Mouse (Mus musculus) cerebellum, postnatal 25 days (tissue): ENCODE results near the gene Pax5.

ENCODE experiments used
- DNase-seq, 2 experiments: peaks; one replicate each; pipeline ENCODE4 v3.0.0; 2021; ENCODE audit warnings: mixed read lengths in 2 of 2

The Pax5 gene

GRCm38 (mm10) chr4:44582687-44583086 is 127.6 kb downstream of the Pax5 start:
- no peak for DNase-seq

GRCm38 (mm10) chr4:44578591-44578990 is 131.7 kb downstream of the Pax5 start:
- DNase-seq: no peak

GRCm38 (mm10) chr4:44577293-44577692 is 133.0 kb downstream of the Pax5 start:
- peak; percentile 83 to 92 for DNase-seq

GRCm38 (mm10) chr4:44576786-44577185 is 133.5 kb downstream of the Pax5 start:
- DNase-seq: no peak

- DNase-seq: no peak
These were observed 137.3 kb downstream of the Pax5 start for GRCm38 (mm10) chr4:44573017-44573416.

- DNase-seq: no peak
These were observed 137.9 kb downstream of the Pax5 start for GRCm38 (mm10) chr4:44572373-44572772.

- no peak for DNase-seq
These were observed 141.1 kb downstream of the Pax5 start for GRCm38 (mm10) chr4:44569138-44569537.

GRCm38 (mm10) chr4:44568666-44569065 is 141.6 kb downstream of the Pax5 start:
- DNase-seq: peak; percentile 82 to 91

- DNase-seq: no peak
These were observed 143.9 kb downstream of the Pax5 start for GRCm38 (mm10) chr4:44566401-44566800.

GRCm38 (mm10) chr4:44565126-44566082 is 144.9 kb downstream of the Pax5 start:
- no peak for DNase-seq

- peak; percentile 84 to 90 for DNase-seq
These were observed 145.7 kb downstream of the Pax5 start for GRCm38 (mm10) chr4:44564602-44565001.

GRCm38 (mm10) chr4:44560956-44561355 is 149.3 kb downstream of the Pax5 start:
- no peak for DNase-seq

GRCm38 (mm10) chr4:44558564-44558955 is 151.7 kb downstream of the Pax5 start:
- DNase-seq: no peak

- peak; percentile 64 to 83 for DNase-seq
These were observed 152.3 kb downstream of the Pax5 start for GRCm38 (mm10) chr4:44557815-44558563.

- peak; percentile 45 to 63 for DNase-seq
These were observed 153.6 kb downstream of the Pax5 start for GRCm38 (mm10) chr4:44556586-44557281.

- DNase-seq: no peak
These were observed 154.7 kb downstream of the Pax5 start for GRCm38 (mm10) chr4:44555576-44555975.

- DNase-seq: no peak
These were observed 158.8 kb downstream of the Pax5 start for GRCm38 (mm10) chr4:44551470-44551869.

- no peak for DNase-seq
These were observed 161.3 kb downstream of the Pax5 start for GRCm38 (mm10) chr4:44549029-44549428.

- no peak for DNase-seq
These were observed 164.6 kb downstream of the Pax5 start for GRCm38 (mm10) chr4:44545669-44546068.

GRCm38 (mm10) chr4:44544495-44544894 is 165.8 kb downstream of the Pax5 start:
- DNase-seq: no peak

- DNase-seq: no peak
These were observed 166.4 kb downstream of the Pax5 start for GRCm38 (mm10) chr4:44543880-44544279.

- no peak for DNase-seq
These were observed 168.2 kb downstream of the Pax5 start for GRCm38 (mm10) chr4:44542101-44542500.

GRCm38 (mm10) chr4:44538488-44538887 is 171.8 kb downstream of the Pax5 start:
- no peak for DNase-seq
